Mouse (Mus musculus): ENCODE results near the gene Ago3. TPM values are rescaled to one million over a fixed set of nuclear protein-coding genes. Genes with fewer than 3 reads are reported as not detected.

The Ago3 gene
- polyA plus RNA-seq, 1 experiment from 2014 or later = 18.5 TPM

Other genes with a start within 250 kb of the Ago3 start
- 263 and 287 TPM in 2 replicates for gene Thrap3, start 226.8 kb downstream of the Ago3 start, polyA plus RNA-seq (2016; fragmentation: Nextera tagmentation; extraction: Ambion mirVana)
- gene Map7d1, start 173.2 kb downstream of the Ago3 start, polyA plus RNA-seq (2016; fragmentation: Nextera tagmentation; extraction: Ambion mirVana) = 56.2 and 63.2 TPM in 2 replicates
- 83.1 and 95.3 TPM in 2 replicates for gene Trappc3, start 167.2 kb downstream of the Ago3 start, polyA plus RNA-seq (2016; fragmentation: Nextera tagmentation; extraction: Ambion mirVana)
- 0.65 and 1.4 TPM in 2 replicates for gene Col8a2, start 142.8 kb downstream of the Ago3 start, polyA plus RNA-seq (2016; fragmentation: Nextera tagmentation; extraction: Ambion mirVana)
- gene Adprhl2, start 107.9 kb downstream of the Ago3 start, polyA plus RNA-seq (2016; fragmentation: Nextera tagmentation; extraction: Ambion mirVana) = 95.1 and 97.5 TPM in 2 replicates
- gene Tekt2, start 103.9 kb downstream of the Ago3 start, polyA plus RNA-seq (2016; fragmentation: Nextera tagmentation; extraction: Ambion mirVana) = 0.35 and 0.98 TPM in 2 replicates
- gene Ago1, start 39.0 kb upstream of the Ago3 start, polyA plus RNA-seq (2016; fragmentation: Nextera tagmentation; extraction: Ambion mirVana) = 4.8 and 5.9 TPM in 2 replicates
- 0.89 and 1.2 TPM in 2 replicates for gene Ago4, start 103.9 kb upstream of the Ago3 start, polyA plus RNA-seq (2016; fragmentation: Nextera tagmentation; extraction: Ambion mirVana)
- gene Clspn, start 127.4 kb upstream of the Ago3 start, polyA plus RNA-seq (2016; fragmentation: Nextera tagmentation; extraction: Ambion mirVana) = 56.1 and 57.9 TPM in 2 replicates
- 1.3 and 1.8 TPM in 2 replicates for gene 5730409E04Rik, start 180.3 kb upstream of the Ago3 start, polyA plus RNA-seq (2016; fragmentation: Nextera tagmentation; extraction: Ambion mirVana)
- 593 TPM in 2 replicates for gene Psmb2, start 248.1 kb upstream of the Ago3 start, polyA plus RNA-seq (2016; fragmentation: Nextera tagmentation; extraction: Ambion mirVana)